Mouse (Mus musculus): ENCODE data around the gene Tmem207. TPM values are rescaled to one million over a fixed set of nuclear protein-coding genes. Genes with fewer than 3 reads are reported as not detected.

The Tmem207 gene
- 0.04 and 0.05 TPM in 2 replicates for polyA plus RNA-seq (2012; rRNA removed)

GRCm38 (mm10) chr16:26526669-26527068 is at the start of gene Tmem207:
TSS of gene Tmem207 (minus strand) at chr16:26526769.

DNA sequence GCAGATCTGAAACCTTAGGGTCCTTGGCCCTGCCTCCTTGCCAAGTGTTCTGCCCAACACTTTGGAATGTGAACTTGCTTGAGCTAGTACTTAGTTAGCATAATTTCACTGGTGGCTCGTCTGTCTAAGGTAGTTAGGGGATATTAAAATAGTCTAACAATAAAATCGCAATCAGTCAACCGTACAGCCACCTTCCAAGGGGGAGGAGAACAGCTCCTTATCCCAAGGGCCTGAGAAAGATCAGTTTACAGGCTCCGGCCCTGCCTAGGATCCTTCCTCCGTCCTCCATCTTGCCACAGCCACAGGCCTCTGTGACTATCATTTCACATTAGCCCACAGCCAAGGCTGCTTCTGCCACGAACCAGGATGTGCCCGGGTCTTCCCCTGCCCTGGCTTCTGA is 63.7 kb downstream of the Tmem207 start, which contains the start of gene Cldn16:
Gene Cldn16 (plus strand): TSS at position 301 of the 400 bp plus-strand sequence.

Other genes with a start within 250 kb of the Tmem207 start
- 2.6 and 4.4 TPM in 2 replicates for gene Cldn1, start 154.9 kb downstream of the Tmem207 start, polyA plus RNA-seq (2012; rRNA removed)
- not detected in 2 replicates for gene Cldn16, start 63.6 kb downstream of the Tmem207 start, polyA plus RNA-seq (2012; rRNA removed)
- gene Il1rap, start 54.9 kb upstream of the Tmem207 start, polyA plus RNA-seq (2012; rRNA removed) = 3.1 and 5.6 TPM in 2 replicates